Mouse (Mus musculus): ENCODE data around the gene Ormdl2.
"Not testable (repeated sequence)": the region's sequence is repeated elsewhere in the genome, so short reads cannot be mapped to it uniquely, and the experiment has no call there.

DNA sequence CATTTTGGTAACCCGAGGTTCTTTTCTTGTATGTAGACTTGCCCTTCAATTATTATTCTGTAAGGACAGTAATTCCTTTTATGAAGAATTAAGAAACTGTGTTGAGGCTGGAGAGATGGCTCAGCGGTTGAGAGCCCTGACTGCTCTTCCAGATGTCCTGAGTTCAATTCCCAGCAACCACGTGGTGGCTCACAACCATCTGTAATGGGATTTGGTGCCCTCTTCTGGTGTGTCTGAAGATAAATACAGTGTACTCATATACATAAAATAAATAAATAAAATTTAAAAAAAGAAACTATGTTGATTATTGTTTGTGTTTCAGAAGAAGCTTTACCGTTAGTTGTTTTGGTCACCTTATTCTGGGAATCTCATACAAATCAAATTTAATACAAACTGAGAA, 1.6 kb upstream of the Ormdl2 start:
- not testable (repeated sequence) for TF ChIP-seq POLR2A, CTCF (IDR thresholded peaks at IDR 0.05; ENCODE audit: extremely low read depth, insufficient read depth, low read length)
